Mouse (Mus musculus) heart, adult 2 months (tissue): ENCODE measurements at regions not wholly inside any gene's neighbourhood (a gene's known extent, or its start where the extent isn't known, plus 50 kb on each side); places are given as distances from the start of the nearest gene placed in this dataset.
A peak's percentile ranks its signal among the peaks of the same experiment; 100 is the strongest.

Experiments used
- DNase-seq, 2 experiments: peaks; one replicate each; pipeline ENCODE4 v3.0.0; 2021
- H3K27ac ChIP-seq: fragments of 200-600 bp; 2 replicates; pipeline ENCODE4 v1.8.1; 2022
- H3K27me3 ChIP-seq: fragments of 200-500 bp; 2 replicates; pipeline ENCODE4 v1.6.1; 2012; ENCODE audit warnings: mild to moderate bottlenecking, low read length, inconsistent platforms, mixed read lengths; ENCODE audit not compliant: control insufficient read depth, insufficient read depth
- H3K36me3 ChIP-seq: fragments of 200-500 bp; 2 replicates; pipeline ENCODE4 v1.6.1; 2012; ENCODE audit warnings: low read length, inconsistent platforms; ENCODE audit not compliant: control insufficient read depth, insufficient read depth
- H3K4me1 ChIP-seq: fragments of 200-500 bp; 2 replicates; pipeline ENCODE4 v1.6.1; 2011; ENCODE audit warnings: low read length; ENCODE audit not compliant: control insufficient read depth, insufficient read depth
- H3K4me3 ChIP-seq: fragments of 200-600 bp; 2 replicates; pipeline ENCODE4 v1.8.1; 2022
- H3K79me2 ChIP-seq: fragments of 200-500 bp; replicated peaks from 2 replicates; pipeline ENCODE4 v1.6.1; 2012; ENCODE audit warnings: mild to moderate bottlenecking, inconsistent platforms, low read length, moderate library complexity, mixed read lengths; ENCODE audit not compliant: control insufficient read depth, insufficient read depth
- H3K9ac ChIP-seq: fragments of 200-500 bp; 2 replicates; pipeline ENCODE4 v1.6.1; 2012; ENCODE audit warnings: low read depth, mild to moderate bottlenecking, control low read depth, inconsistent platforms, low read length, mixed read lengths
- CTCF ChIP-seq: fragments of 200-600 bp; IDR thresholded peaks from 2 replicates; pipeline ENCODE4 v1.8.1; 2022; ENCODE audit warnings: antibody characterized with exemption, mild to moderate bottlenecking, moderate library complexity
- EP300 ChIP-seq: fragments of 200-500 bp; IDR thresholded peaks from 2 replicates; pipeline ENCODE4 v1.6.1; 2011; ENCODE audit warnings: low read depth, low read length, control low read depth; ENCODE audit not compliant: insufficient read depth
- POLR2A ChIP-seq: fragments of 200-500 bp; IDR thresholded peaks from 2 replicates; pipeline ENCODE4 v1.6.1; 2011; ENCODE audit warnings: mild to moderate bottlenecking, low read depth, low read length, control low read depth; ENCODE audit not compliant: insufficient read depth
- WGBS: fragments of 180-500 bp; shearing (Covaris S2); methylation state at CpG from one replicate; pipeline ENCODE4 v1.1.7; 2018; 5-methylcytosine and 5-hydroxymethylcytosine counted together
- intact Hi-C: fragments of 180-260 bp; cut with DNase I; formaldehyde crosslinking; loops from one replicate; pipeline ENCODE4 v1.15.1; 2025

DNA sequence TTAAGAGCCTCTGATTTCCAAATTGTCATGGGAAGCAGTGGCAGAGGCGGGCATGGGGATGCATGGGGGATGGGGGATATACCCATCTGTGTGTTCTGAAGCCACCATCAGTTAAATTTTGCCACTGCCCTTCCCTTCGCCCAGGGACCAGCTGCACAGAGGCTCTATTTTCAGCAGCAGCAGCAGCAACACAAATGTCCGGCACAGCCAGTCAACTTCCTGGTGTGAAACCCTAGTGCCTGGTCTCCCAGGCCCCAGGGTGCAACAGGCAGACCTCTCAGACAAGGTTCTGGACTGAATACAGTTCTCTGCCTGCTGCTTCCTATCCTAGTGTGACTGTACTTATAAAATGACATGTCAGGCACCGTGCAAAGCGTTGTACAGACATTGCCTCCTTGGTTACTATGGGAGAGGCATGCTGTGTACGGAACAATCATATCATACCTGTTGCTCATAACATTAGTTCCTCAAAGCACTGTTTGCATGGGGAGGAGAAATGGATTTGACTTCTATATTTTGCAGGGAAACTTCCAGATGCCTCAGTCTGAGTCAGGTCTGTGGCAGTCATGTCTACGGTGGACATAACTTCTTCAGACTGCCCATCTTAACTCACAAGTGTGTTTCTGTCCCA is 104.8 kb upstream of the Vps8 start:
- intact Hi-C loops = loop anchor here (2.0 kb wide), 1 partner anchor 15 kb away; no protein-coding TSS in a partner anchor
- no peak overlapping the region for H3K9ac ChIP-seq
- no peaks in the 10 kb centered on the region for H3K79me2 ChIP-seq
- TF ChIP-seq CTCF (no peak), POLR2A (no peak), EP300 (no peak)
- WGBS = 56% methylated on average over 7 of the region's 7 CpGs
- no peaks in the 10 kb centered on the region for H3K36me3 ChIP-seq
- DNase-seq = peak in 1 of 2 experiments; percentile 31
- H3K27ac ChIP-seq = peak overlapping the region; percentile 26; the same call in 1 of the 2 replicates
- no peak overlapping the region for H3K4me3 ChIP-seq
- H3K4me1 ChIP-seq = peaks cover 8% of the 10 kb centered on the region
- H3K27me3 ChIP-seq = no peaks in the 10 kb centered on the region

DNA sequence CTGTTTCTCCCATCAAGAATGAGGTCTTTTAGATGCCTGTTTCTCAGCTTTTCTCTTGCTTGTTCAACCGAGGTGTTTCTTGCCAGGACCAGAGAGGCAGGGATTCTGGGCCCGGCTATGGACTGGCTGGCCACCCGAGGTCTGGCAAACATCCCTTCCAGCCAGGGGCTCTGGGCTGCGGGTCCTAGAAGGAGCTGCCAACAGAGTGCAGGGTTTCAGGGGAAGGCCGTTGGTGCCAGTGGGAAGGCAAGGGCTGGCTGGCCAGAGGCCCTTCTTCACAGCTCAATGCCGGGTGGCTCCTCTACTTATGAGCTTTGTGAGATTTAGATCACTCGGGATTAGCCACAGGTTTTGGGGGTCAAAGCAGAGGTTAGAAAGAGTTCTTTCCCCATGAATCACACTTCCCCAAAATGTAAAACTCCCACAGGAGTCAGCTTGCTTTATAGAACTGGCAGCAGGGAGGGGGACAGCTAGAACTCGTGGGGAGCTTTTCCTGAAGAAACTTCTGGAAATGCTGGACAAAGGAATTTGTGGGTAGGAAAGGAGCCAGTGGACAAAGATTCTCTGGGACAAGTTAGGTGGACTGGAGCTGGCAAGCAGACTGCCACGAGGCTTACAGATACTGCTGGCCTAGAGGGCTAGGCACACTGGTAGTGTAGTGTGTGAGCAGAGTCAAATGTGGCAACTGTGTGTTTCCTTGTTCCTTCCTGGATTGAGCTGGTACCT is 104.1 kb upstream of the Vps8 start:
- Histone ChIP-seq H3K9ac (no peak overlapping the region), H3K27me3 (no peaks in the 10 kb centered on the region), H3K4me1 (peaks cover 8% of the 10 kb centered on the region), H3K4me3 (no peak overlapping the region), H3K27ac (peak overlapping the region; percentile 26), H3K79me2 (no peaks in the 10 kb centered on the region), H3K36me3 (no peaks in the 10 kb centered on the region)
- no peak for TF ChIP-seq POLR2A
- TF ChIP-seq CTCF = no peak
- TF ChIP-seq EP300 = no peak
- WGBS = 36% methylated on average over 9 of the region's 9 CpGs
- intact Hi-C loops = loop anchor here (2.0 kb wide), 1 partner anchor 14 kb away; no protein-coding TSS in a partner anchor
- DNase-seq = no peak

DNA sequence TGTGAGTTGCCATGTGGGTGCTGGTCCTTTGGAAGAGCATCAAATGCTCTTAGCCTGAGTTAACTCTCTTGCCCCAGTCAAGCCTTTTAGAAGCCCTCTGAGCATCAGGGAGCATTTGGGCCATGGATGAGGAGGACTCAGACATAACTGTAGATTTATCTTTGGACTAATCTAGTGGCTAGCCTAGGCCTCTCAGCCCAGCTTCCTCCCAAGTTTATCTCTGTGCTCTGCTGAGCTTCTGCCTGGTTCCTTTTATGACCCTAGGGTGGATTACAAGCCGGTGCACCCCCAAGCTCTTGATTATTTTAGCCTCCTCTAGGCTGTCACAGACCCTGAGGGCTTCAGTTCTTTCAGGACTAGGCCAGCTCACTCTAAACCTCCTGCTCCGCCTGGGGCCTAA is 102.6 kb upstream of the Vps8 start:
- DNase-seq = no peak
- Histone ChIP-seq H3K4me3 (no peak overlapping the region), H3K4me1 (peaks cover 8% of the 10 kb centered on the region), H3K27me3 (no peaks in the 10 kb centered on the region), H3K36me3 (no peaks in the 10 kb centered on the region), H3K9ac (no peak overlapping the region), H3K27ac (no peak overlapping the region), H3K79me2 (no peaks in the 10 kb centered on the region)
- WGBS = 98% methylated on average over 2 of the region's 2 CpGs
- intact Hi-C loops = no loop called here
- TF ChIP-seq CTCF (no peak), EP300 (no peak), POLR2A (no peak)

DNA sequence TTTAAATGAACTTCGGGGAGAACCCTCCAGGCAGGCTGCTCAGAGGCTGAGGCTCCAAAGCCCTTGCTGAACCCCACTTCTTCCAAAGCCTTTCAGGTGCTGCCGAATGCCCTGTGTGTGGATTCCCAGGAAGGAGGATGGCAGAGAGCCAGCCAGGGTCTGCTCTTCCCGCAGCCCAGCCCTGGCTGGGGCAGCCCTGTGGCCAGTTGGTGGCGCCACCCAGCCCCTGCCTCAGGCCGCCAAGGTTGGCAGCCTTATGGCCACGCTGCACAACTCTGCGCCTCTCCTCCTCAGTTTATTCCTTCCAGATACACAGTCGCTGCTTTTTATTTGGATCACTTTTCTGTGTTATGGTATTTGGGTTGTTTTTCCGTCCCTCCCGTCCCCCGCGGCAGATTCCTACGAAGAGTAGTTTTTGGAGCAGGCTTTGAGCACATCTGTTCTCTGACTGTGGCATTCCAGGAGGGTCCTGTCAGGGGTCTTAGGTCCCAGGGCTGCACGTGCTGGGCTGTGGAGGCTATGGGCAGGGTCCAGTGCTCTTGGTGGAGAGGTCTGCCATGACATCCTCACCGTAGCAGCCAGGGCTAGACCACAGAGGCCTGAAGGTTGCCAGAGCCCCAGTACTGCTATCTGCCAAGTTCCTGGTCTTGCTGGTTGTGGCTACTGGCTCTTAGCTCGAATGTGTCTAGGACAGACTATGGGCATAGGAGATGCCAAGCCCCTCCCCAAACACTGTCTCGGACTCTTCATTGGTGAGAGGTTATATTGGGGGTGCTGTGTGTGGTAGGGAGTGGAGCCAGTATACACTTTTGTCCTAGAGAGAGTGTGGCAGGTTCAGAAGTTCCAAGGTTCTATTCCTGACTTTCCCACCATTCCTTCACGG is 101.5 kb upstream of the Vps8 start:
- peak; percentile 40 for TF ChIP-seq CTCF
- no peak for TF ChIP-seq POLR2A
- no peak for DNase-seq
- WGBS = 61% methylated on average over 18 of the region's 18 CpGs
- H3K4me1 ChIP-seq = peaks cover 8% of the 10 kb centered on the region
- intact Hi-C loops = no loop called here
- H3K27me3 ChIP-seq = no peaks in the 10 kb centered on the region
- no peaks in the 10 kb centered on the region for H3K79me2 ChIP-seq
- no peak overlapping the region for H3K9ac ChIP-seq
- no peaks in the 10 kb centered on the region for H3K36me3 ChIP-seq
- H3K4me3 ChIP-seq = no peak overlapping the region
- no peak overlapping the region for H3K27ac ChIP-seq

DNA sequence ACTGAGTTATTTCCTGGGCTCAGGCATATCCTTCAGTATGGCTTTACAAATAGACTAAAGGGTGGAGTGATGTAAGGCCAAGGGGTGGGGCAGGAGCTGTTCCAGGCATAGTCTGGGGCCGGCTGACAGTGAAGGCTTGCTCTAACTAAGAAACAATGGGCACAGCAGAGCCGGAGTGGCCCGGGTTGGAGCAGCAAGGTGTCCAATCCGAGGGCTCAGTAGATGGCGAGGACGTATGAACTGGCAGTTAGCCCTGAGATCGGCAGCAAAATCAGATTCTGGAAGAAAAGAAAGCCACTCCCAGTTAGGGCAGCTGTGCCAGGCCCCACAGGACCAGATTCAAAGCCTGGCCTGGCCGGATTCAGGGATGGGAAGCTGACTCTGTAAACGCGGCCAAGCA is 100.5 kb upstream of the Vps8 start:
- H3K4me1 ChIP-seq = peaks cover 8% of the 10 kb centered on the region
- 57% methylated on average over 10 of the region's 10 CpGs for WGBS
- peak; percentile 33 for DNase-seq
- no peaks in the 10 kb centered on the region for H3K36me3 ChIP-seq
- TF ChIP-seq POLR2A = no peak
- no peak for TF ChIP-seq EP300
- TF ChIP-seq CTCF = no peak
- H3K27ac ChIP-seq = 0 out of 2 replicates have a peak overlapping the region, but pooled peaks have one; percentile 12
- H3K9ac ChIP-seq = no peak overlapping the region
- H3K4me3 ChIP-seq = no peak overlapping the region
- H3K27me3 ChIP-seq = no peaks in the 10 kb centered on the region
- H3K79me2 ChIP-seq = no peaks in the 10 kb centered on the region
- intact Hi-C loops = no loop called here
